Mouse (Mus musculus): ENCODE measurements around the gene 4921509C19Rik.
"Not testable (repeated sequence)": the region's sequence is repeated elsewhere in the genome, so short reads cannot be mapped to it uniquely, and the experiment has no call there.

4921509C19Rik gene

DNA sequence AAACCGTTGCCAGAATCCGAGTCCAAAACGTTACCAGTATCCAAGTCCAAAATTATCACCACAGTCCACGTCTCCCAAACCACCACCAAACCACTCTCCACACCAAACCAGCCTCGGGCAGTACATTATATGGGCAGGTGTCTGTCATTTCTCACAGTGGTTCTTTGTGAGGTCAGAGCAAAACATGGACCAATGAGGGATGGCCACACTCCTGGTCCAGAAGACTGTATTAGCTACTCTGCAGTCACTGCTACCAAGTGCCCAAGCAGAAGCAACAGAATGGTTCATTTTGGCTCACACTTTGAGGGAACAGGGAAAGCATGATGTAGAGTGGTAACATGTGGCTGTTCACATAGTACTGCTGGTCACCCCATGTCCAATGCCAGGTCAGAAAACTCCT lies at the start of gene 4921509C19Rik:
4921509C19Rik (minus strand) TSS at position 101 of the 400 bp plus-strand sequence.
- not testable (repeated sequence) for DNase-seq

- no peak for DNase-seq
These were observed 49.6 kb upstream of the 4921509C19Rik start for GRCm38 (mm10) chr2:151525520-151525919.

GRCm38 (mm10) chr2:151524324-151525041 lies 48.5 kb upstream of the 4921509C19Rik start:
- DNase-seq = no peak

DNA sequence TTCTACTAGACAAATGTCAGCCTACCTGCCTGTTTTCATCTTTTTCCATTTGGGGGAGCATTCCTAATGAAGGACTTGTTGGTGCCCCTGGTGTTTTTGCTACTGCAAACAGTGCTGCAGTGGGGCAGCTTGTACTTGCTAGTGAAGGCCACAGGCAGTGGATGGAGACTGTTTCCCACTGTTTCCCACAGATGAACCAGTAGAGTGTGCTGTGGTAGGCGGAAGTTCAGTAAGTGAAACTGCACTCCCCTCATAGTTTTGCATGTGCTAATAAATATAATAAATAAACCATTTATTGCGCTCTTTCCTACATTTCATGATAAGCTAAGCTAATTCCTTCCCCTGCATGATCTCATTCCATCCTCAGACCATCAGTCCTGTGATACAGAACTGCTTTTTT lies 43.0 kb upstream of the 4921509C19Rik start:
- DNase-seq = no peak

DNA sequence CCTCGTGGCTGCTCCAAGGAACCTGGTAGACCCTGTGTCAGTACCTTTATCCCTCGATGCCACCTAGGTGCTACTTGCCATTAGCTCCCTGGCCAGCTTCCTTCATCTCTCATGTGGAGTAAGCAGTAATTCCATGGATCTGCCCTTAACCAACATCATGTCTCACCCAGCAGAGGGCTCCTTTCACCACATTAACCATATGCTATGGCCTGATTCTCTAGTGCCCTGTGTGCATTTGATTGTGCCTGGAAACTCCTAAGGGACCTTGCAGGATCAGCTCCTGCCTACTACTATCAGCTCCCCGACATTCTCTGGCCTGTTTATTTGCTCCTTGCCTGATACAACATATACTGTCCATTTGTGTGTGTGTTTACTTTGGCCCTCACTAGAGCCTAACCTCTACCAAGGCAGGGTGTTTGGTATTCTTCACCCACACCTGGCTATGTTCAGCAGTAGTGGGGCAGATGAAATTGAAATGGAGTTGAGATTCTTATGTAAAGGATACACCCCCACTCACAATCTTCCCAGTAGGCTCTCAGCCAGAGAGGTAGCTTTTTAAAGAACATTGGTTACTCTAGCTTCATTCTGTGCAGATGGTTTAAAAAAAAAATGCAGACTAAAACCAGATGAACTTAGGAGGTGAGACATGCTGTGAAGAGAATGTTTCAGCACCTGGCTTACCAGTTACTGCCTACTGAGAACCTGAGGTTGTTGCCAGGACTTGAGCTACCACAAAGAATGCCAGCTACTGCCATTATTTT lies 37.8 kb upstream of the 4921509C19Rik start:
- DNase-seq = no peak

DNA sequence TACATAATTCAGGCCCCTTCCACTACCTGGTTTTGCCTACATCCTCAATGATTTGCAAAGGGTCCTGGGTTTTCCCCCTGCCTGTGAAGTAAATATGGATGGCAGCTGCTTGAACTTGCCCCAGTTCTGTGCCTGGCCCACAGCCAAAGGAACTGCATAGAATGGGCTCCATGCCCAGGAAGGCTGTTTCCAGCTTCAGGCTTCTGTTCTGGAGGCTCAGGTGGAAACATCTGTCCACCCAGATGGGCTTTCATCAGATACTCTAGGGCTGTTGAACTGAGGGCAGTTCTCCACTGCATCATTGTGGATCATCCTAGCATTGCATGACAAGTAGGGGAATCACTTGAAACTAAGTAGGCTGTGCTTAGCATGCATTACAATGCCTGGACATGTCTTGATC lies 36.2 kb upstream of the 4921509C19Rik start:
- peak; percentile 37 to 59 for DNase-seq

GRCm38 (mm10) chr2:151504226-151504625 lies 28.3 kb upstream of the 4921509C19Rik start:
- no peak for DNase-seq

- DNase-seq = no peak
These were observed 24.6 kb upstream of the 4921509C19Rik start for GRCm38 (mm10) chr2:151500442-151501007.

GRCm38 (mm10) chr2:151498358-151498757 lies 22.4 kb upstream of the 4921509C19Rik start:
- DNase-seq = no peak

GRCm38 (mm10) chr2:151494035-151494803 lies 18.3 kb upstream of the 4921509C19Rik start, which contains the start of gene Nsfl1c:
Nsfl1c (plus strand) TSS chr2:151494182.
- DNase-seq = peak; percentile 97 to 98

DNA sequence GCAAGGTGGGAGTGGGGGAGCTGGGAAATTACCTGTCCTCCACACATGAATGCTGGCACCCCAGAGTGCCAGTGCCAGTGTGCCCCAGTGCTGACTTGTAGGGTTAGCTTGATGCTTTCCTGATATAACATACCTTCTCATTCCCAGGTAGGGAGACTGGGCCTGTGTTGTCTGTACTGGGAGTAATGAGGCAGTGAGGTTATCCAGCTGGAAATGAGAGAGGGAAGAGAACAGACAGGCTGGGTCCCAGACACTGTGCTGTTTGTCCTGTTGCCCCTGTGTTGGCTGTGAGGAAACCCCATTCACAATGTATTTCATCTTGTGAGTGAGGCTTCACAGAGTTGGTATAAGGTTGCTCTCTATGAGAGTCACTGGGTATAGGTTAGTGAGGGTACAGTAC lies 10.5 kb upstream of the 4921509C19Rik start:
- DNase-seq = no peak

GRCm38 (mm10) chr2:151434971-151435370 lies 41.0 kb downstream of the 4921509C19Rik start:
- DNase-seq = not testable (repeated sequence)

GRCm38 (mm10) chr2:151434203-151434602 lies 41.8 kb downstream of the 4921509C19Rik start:
- not testable (repeated sequence) for DNase-seq
